Mouse (Mus musculus): Measurements from ENCODE around the gene Cdkl5. TPM values are rescaled to one million over a fixed set of nuclear protein-coding genes. Genes with fewer than 3 reads are reported as not detected.
A peak's percentile ranks its signal among the peaks of the same experiment; 100 is the strongest.

Cdkl5 gene
- total RNA-seq (2021) = 100 to 1,000 TPM; 105 to 111 TPM
- long read RNA-seq, experiment 1, partial matches to known transcripts = 0 of 6 reads
- long read RNA-seq, experiment 1, other reads (novel, unspliced or antisense) = 6 of 6 reads
- long read RNA-seq, experiment 2, partial matches to known transcripts = 0 of 4 reads
- long read RNA-seq, experiment 2, other reads (novel, unspliced or antisense) = 4 of 4 reads

GRCm38 (mm10) chrX:160994543-160995121, at the start of gene Cdkl5:
Gene Cdkl5, minus strand, starts transcription at chrX:160994704.
- peak; percentile 92 to 96 for DNase-seq (ENCODE audit: low spot score in 2 of 2)

DNA sequence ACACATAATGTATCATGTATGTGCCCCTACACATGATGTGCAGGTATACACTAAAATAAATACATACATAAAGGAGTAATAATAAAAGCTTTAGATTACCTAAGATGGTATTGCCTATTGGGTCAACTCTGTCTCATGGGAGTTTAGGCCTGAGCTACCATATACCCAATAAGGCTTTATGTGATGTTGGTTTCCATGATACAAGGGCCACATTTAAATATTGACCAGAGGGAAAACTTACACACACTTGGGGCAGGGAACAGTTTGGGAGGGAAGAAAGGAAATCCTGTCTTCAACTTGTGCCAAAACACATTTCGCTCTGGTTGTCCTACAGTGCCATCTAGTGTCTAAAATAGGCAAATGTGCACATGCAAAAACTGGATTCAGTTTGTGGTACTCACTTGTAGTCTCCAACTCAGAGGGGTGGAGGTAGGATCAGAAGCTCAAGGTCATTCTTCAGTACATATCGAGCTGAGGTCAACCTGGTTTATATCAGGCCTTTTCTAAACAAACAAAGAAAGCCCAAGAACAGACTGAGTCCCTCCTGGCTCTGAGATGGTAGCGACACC, 38.8 kb upstream of the Cdkl5 start:
- DNase-seq (ENCODE audit: low spot score in 2 of 2) = peak; percentile 20 to 63

DNA sequence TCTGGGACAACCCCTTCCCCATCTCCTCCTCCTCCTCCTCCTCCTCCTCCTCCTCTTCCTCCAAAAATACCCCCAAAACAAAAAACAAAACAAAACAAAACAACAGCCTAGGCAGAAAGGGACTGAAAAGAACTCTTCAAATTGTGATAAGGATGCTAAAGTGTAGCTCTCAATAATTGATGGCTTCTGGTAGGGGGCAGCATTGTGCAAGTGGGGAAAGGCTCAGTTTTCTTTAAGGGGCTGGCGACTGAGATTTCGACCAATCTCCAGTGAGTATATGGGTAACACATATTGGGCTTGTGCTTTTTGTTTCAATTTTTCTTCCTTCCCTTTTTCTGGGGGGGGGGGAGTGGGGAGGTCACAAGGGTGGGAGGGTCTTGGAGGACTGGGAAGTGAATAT, 37.9 kb upstream of the Cdkl5 start:
- no peak for DNase-seq (ENCODE audit: low spot score in 2 of 2)

DNA sequence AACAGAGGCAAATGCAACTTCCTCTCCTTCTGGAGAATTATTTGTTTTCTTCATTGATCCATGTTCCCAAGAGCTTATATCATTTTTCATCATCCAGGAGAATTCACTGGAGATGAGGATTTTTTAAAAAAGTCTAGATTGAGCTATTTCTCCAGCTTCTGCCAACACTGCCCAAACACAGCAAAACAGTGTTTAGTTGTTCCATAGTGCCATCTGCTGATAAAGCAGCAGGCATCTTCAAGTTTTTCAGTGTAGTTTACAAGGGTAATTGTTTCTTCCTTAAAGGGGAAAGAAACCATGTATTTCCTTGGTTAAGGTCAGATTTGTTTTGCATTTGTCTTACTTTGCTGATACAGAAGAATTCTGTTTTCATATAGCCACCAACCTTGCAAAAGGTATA, 35.7 kb upstream of the Cdkl5 start:
- DNase-seq (ENCODE audit: low spot score in 2 of 2) = peak in 1 of 2 experiments; percentile 19

DNA sequence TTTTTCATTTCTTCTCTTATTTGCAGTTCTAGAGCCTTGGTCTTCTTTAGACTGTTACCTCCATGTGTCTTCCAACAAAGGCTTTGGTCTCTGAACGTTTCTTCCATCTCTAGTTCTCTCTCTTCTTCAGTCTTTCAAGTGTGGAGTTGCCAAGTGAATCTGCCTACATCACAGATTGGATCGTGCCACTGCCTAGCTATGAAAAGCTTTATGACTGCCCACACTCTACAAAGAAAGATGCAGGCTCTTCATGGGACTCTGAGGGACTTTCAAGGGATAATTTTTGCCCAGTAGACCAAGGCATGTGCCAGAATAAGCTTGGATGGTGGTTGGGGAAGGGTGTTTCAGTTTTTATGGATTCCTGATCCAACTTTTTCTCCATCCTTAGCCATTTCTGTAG, 30.0 kb upstream of the Cdkl5 start:
- DNase-seq (ENCODE audit: low spot score in 2 of 2) = no peak

- DNase-seq (ENCODE audit: low spot score in 2 of 2) = no peak
These were observed 27.0 kb upstream of the Cdkl5 start for GRCm38 (mm10) chrX:161021548-161021947.

DNA sequence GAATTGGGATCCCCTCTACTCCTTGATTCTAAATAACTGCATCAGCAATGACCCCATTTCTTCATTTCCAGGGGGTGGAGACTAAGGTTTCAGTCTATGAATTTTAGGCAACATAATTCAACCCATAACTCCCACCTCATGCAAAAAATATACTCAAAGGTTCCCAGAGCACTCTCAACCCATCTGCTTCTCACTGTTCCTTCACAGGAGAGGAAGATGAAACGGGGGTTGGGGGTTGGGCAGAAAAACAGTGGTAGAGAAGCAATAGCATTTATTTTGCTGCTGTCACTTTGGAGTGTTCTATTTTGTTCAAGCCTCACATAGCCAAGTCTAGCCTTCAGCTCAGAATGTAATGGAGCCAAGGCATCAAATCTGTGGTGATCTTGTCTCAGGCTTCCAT, 23.7 kb upstream of the Cdkl5 start:
- DNase-seq (ENCODE audit: low spot score in 2 of 2) = no peak

- peak in 1 of 2 experiments; percentile 45 for DNase-seq (ENCODE audit: low spot score in 2 of 2)
These were observed 11.8 kb upstream of the Cdkl5 start for GRCm38 (mm10) chrX:161006272-161006671.

DNA sequence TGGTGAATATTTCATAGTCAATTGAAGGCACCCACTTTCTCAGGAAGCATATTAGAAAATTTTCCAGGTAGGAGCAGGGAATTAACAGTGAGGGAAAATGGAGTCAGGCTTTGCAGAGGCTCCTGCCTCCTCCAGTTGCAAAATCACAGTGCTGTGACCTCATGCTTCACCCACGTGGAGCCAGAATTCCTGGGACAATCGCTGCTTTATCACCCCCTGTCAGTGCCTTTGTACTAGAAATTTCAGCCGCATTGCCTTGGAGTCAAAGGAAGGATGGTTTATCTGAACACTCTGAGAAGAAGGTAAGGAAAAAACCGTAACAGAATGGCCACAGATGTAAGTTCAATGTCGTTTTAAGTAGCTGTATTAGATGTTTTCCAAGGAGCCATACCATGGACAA, 1.5 kb upstream of the Cdkl5 start:
- no peak for DNase-seq (ENCODE audit: low spot score in 2 of 2)

- DNase-seq (ENCODE audit: low spot score in 2 of 2) = peak; percentile 29 to 41
These were observed 695 bp upstream of the Cdkl5 start for GRCm38 (mm10) chrX:160995131-160995667.

GRCm38 (mm10) chrX:160993749-160994539, 560 bp downstream of the Cdkl5 start:
- peak; percentile 2 to 8 for DNase-seq (ENCODE audit: low spot score in 2 of 2)

DNA sequence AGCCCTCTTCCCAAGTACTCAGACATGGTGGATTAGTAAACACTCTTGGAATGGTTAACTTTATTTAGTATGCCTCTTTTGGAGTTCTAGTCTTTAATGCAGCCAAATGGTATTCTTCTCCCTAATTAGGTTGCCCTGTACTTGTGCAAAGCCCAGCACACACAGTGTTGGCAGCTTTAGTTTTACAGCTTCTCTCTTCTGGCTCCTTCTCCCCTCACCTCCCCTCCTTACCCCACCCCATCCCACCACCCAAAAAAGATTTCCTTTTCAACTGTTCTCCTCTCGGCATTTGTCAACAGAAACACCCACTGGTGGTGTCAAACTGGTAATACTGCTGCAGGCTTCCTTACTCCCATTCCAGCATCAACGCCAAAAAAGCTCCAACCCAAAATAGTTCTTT, 1.8 kb downstream of the Cdkl5 start:
- no peak for DNase-seq (ENCODE audit: low spot score in 2 of 2)

DNA sequence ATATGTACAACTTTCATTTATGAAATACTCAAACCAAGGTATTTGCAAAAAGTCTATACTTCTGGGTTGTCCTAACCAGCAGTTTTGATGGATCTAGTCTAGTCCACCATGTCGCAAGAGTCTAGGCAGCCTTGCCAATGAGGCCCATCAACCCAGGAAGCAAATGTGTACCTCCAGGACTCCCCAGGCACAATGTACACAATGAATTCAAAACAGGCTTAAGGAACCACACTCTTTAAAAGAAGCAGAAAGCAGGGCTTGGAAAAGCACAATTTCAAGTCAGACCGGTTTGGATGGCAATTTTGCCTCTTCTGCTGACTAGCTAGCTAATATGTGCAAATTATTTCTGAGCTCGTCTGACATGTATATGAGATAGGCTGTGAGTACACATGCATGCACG, 4.2 kb downstream of the Cdkl5 start:
- no peak for DNase-seq (ENCODE audit: low spot score in 2 of 2)

DNA sequence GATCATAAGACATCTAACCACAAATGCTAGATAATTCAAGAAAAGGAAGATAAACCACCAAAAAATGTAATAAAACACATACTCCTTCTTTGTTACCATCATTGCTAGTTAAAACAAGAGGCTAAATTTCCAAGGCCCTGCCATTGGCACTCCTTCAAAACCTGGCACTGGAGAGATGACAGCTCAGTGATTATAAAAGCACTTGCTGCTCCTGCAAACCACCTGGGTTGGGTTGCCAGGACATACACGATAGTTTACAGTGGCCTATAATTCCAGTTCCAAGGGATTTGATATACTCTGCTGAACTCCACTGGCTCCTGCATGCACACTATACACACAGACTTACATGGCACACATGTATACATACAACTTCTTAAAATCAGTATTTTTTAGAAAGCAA, 16.6 kb downstream of the Cdkl5 start:
- no peak for DNase-seq (ENCODE audit: low spot score in 2 of 2)

GRCm38 (mm10) chrX:160971991-160972545, 22.4 kb downstream of the Cdkl5 start:
- no peak for DNase-seq (ENCODE audit: low spot score in 2 of 2)

- DNase-seq (ENCODE audit: low spot score in 2 of 2) = no peak
These were observed 35.8 kb downstream of the Cdkl5 start for GRCm38 (mm10) chrX:160958593-160959131.

DNA sequence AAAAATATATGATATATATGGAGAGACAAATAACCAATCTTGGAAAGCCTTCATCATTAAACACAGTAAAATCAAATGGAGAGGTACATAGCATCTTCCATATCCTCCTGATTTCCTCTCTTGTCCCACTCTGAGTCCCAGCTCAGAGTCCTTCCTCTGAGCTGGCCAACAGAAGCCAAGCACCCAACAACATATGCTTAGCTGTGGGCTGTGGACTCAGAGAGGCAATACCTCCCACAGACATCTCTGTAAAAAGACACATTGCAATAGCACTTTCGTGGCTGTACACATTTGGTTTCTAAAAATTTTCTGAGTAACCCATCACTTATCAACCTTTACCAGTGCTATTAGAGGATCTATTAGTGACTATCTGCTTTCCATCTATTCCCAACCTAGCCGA, 44.9 kb downstream of the Cdkl5 start:
- DNase-seq (ENCODE audit: low spot score in 2 of 2) = no peak

GRCm38 (mm10) chrX:160944722-160945121, 49.8 kb downstream of the Cdkl5 start:
- no peak for DNase-seq (ENCODE audit: low spot score in 2 of 2)

GRCm38 (mm10) chrX:160935541-160935940, 59.0 kb downstream of the Cdkl5 start:
- no peak for DNase-seq (ENCODE audit: low spot score in 2 of 2)

- DNase-seq (ENCODE audit: low spot score in 2 of 2) = no peak
These were observed 63.8 kb downstream of the Cdkl5 start for GRCm38 (mm10) chrX:160930656-160931055.

DNA sequence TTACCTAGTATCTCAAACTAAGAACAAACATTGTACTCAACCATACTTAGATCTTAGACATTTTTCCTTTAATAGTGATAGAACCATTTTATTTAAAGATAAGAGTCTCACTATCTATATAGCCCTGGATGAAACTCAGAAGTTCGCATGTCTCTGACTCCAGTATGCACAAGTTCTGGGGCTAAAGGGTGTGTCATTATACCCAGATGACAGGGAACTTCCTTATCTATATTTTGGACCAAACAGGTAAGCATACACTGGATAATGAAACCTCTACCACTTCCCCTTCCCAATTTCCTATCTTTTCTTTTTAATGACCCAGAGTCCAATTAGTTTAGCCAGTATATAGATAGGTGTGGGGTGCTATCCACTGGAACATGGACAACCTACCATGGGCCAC, 65.6 kb downstream of the Cdkl5 start:
- no peak for DNase-seq (ENCODE audit: low spot score in 2 of 2)

All from layer of hippocampus, postnatal 14 days (tissue).